Mouse (Mus musculus): Measurements from ENCODE around the gene Pdcd5. TPM values are rescaled to one million over a fixed set of nuclear protein-coding genes. Genes with fewer than 3 reads are reported as not detected.
A peak's percentile ranks its signal among the peaks of the same experiment; 100 is the strongest.

The Pdcd5 gene
- total RNA-seq, 2 experiments from 2014 or later, result 109 to 122 TPM

DNA sequence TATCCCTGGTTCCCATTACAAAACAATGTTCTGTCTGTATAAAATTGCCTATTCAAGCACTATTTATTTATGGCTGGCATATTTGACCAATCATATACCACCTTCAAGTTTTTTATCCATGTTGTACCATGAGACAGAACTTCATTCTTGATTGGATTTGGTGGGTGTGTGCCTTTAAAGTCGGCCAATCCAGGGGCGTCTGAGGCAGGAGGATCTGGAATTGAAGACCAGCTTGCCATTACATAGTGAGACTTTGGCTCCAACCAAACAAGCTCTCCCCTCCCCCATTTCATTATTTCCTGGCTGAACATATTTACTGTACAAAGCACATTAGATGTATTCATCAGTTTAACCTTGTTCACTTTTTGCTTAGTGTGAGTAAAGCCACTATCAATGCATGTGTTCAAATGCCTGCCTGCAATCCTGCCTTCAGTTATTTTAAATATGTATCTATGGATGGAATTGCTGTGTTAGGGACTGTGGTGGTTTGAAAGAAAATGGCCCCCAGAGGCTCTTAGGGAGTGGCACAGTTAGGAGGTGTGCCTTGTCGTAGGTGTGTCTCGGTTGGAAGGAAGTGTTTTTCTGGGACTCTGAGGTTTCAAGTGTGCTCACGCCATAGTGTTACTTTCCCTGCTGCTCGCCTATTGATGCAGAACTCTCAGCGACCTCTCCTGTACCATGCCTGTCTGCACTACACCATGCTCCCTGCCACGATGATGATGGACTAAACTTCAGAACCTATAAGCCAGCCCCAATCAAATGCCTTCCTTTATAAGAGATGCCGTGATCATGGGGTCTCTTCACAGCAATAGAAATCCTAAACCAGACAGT, 1.1 kb upstream of the Pdcd5 start:
- intact Hi-C loops (cut with DNase I; ENCODE audit: low total_unique reads), result no loop called here
- no peak for DNase-seq

DNA sequence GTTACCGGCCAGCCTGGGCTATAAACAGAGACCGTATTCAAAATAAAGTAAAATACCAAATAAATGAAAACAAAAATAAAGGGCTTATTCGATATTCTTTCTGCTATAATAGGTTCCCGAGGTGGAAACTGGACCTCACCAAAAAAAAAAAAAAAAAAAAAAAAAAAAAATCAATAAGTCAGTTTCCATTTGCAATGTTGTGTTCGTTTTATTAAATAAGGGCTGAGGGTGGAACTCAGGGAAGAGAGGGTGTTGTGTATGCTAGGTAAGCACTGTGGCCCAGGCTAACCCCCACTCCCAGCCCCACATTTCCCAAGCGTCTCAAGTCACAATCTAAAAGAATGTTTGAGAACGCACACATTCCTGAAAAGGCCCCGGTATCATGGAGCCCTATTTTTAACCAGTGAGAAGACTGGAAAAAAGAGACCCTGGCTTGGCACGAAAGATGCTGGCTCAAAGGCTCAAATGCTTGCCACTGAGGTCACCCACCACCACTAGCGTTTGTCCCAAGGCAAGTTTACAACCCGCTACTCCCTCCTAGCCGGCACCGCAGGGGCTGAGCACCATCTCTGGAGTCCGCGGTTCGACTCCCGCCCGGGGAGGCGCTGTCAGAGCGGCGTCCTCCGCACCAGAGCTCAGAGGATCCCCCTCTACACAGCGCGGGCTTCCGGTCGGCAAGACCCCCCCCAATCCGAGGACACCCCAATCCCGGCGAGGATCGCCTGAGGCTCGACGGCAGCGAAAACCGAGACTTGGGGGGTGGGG, 822 bp downstream of the Pdcd5 start:
- intact Hi-C loops (cut with DNase I; ENCODE audit: low total_unique reads), result no loop called here
- no peak for DNase-seq

DNA sequence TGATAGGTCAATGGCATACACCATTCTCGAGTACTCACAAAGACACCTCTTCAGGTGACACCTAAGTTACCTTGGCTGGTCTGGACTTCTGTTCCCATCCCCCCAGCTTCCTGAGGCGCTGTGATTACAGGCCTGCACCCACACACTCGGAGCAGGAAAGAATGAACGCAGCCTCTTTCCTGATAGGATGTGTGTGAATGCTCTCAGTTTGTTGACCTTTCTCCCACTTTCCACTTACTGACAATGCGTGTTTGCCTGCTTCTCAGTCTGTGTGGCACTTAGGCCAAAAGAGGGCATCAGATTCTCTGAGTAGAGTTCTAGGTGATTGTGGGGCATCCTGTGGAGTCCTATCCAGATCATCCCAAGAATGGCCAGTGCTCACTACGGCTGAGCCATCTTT, 7.2 kb downstream of the Pdcd5 start:
- intact Hi-C loops (cut with DNase I; ENCODE audit: low total_unique reads), result no loop called here
- DNase-seq, result no peak

DNA sequence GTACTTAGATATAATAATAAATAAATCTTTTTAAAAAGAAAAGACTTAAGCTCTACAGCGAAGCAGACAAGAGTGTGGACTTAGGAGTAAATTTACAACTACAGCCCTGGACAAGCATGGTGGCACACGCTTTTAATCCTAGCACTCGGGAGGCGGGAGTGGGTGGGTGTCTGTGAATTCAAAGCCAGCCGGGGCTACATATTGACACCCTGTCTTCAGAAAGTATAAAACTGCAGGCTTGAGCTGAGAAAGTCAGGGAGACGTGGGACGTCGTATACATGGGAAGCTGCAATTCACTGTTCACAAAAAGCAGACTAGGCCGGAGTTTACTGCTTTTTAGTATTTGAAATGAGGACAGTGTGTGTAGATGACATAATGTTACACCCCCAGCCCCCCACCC, 10.4 kb downstream of the Pdcd5 start:
- DNase-seq, result no peak
- intact Hi-C loops (cut with DNase I; ENCODE audit: low total_unique reads), result loop anchor here (5.0 to 10.0 kb wide), 2 partner anchors 55 to 82 kb away; partner anchors contain the start of gene Nudt19

DNA sequence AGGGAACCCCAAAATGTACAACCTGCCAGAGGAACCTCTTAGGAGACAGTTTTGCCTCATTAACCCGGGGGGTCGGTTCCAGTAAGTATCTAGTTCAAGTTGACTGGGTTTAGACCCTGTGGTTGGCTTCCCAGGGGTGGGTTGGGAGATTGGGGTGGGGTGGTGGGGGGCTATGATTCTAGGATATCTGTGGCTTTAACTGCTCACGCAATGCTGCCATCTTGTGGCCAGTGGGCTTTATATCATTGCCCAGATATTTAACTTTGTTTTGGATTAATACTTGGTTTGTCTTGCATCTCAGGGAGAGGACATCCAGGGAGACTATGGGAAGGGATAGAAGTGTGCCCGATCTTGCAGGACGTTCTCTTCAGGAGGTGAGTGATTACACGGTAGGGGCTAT, 11.1 kb downstream of the Pdcd5 start:
- intact Hi-C loops (cut with DNase I; ENCODE audit: low total_unique reads), result loop anchor here (5.0 to 10.0 kb wide), 2 partner anchors 54 to 81 kb away; partner anchors contain the start of gene Nudt19
- DNase-seq, result no peak

DNA sequence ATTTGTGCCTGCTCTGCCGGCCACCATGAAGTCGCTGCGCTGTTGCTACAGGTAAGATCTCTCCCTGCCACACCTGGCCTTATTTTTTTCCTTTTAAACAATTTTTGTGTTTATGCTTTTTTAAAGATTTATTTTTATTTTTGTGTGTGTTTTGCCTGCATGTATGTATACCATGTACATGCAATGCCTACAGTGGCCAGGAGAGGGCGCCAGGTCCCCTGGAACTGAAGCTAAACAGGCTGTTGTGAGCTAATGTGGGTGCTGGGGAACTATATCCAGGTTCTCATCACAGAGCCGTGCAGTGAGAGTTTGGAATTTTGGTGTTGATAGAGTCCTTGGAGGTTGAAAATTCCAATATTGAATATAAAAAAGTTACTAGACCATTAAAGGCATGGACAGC, 18.8 kb downstream of the Pdcd5 start:
- intact Hi-C loops (cut with DNase I; ENCODE audit: low total_unique reads), result no loop called here
- peak; percentile 16 for DNase-seq

DNA sequence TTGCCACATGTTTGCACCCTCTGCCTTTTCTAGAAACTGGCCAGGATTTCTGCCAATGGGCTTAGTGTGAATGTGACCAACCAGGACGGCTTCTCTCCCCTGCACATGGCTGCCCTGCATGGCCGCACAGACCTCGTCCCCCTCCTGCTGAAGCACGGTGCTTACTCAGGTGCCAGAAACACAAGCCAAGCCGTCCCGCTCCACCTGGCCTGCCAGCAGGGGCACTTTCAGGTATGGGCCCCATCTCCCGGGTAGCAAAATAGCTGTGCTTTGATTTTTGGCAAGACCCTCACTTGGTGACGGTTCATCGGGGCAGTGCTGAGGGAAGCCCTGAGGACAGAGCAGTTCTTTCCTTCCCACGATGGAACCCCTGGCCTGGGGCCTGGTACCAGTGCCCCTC, 19.9 kb downstream of the Pdcd5 start:
- intact Hi-C loops (cut with DNase I; ENCODE audit: low total_unique reads), result no loop called here
- no peak for DNase-seq

DNA sequence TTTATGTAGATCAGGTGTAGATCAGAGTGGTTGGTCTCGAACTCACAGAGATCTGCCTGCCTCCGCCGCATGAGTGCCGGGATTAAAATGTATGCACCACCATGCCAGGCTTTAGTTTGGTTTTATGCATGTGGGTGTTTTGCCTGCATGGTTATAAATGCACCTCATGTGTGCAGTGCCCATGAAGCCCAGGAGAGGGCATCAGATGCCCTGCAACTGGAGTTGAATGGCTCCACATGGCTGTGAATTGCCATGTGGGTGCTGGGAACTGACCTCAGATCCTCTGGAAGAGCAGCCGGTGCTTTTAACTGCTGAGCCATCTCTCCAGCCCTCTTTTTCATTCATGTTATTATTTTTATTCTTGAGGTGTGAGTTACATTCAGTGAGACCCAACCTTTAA, 21.3 kb downstream of the Pdcd5 start:
- DNase-seq, result no peak
- intact Hi-C loops (cut with DNase I; ENCODE audit: low total_unique reads), result no loop called here

DNA sequence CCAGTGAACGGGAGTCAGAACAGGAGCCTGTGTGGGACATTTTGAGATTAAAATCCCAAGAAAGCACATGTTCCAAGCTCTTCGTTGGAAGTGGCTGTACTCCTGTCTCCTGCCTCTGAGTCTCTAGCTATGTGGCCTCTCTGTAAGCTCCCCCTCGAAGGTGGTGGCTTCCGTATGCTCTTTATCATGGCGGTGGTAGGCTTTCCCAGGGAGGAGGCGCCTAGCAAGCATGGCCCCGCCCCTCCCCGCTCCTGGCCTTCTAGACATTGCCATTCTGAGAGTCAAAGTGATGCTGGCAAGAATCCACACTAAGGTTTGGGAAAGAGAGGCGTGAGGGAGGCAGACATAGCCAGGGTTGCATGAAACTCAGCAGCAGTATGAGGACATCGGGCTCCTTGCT, 24.7 kb downstream of the Pdcd5 start:
- intact Hi-C loops (cut with DNase I; ENCODE audit: low total_unique reads), result no loop called here
- DNase-seq, result no peak

DNA sequence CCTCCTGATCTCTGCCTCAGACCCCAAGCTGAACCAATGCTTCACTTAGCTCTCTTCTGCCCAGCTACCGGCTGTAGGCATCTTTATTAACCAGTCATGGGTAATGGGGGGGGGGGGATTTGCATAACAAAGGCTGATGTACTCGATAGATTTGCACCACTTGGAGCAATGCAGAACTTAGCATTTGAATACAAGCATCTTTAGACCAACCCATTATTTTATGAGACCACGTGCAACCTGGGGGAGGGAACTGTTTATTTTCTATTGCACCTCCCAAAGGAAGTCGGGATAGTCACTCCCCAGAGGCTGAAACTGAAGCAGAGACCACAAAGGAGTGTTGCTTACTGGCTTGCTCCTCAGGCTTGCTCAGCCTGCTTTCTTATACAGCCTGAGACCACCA, 29.8 kb downstream of the Pdcd5 start:
- no peak for DNase-seq
- intact Hi-C loops (cut with DNase I; ENCODE audit: low total_unique reads), result no loop called here

DNA sequence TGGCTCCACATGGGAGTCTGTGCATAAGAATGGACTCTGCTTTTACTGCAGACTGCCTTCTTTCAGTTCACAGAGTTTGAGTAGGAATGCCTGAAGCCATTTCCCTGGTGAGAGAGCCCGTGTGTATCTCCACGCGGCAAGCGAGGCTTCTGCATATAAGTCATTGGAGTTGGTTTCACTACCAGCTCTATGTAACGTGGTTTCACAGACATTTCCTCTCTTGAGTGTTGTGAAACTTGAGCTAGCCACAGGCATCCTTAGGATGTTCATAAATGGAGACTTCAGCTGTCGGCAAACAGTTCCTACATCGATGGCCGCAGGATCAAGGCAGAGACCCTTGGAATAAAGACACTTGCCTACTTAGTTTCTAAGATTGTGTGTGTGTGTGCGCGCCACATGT, 38.1 kb downstream of the Pdcd5 start:
- intact Hi-C loops (cut with DNase I; ENCODE audit: low total_unique reads), result no loop called here
- no peak for DNase-seq

DNA sequence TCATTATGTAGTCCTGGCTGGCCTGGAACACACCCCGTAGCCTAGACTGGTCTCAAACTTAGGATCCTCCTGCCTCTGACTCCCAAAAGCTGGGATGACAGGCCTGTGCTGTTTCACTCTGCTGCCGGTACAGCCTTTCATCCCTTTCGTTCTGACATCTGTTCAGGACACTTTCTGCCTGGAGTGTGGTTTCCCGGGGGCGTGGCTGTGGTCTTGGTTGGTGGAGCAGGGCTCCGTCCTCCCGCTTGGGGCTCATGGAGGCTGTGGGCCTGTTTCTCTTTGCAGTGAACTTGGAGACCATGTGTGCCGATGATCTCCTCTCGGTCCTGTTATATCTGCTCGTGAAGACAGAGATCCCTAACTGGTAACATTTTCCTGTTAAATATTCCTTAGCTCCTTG, 40.5 kb downstream of the Pdcd5 start:
- no peak for DNase-seq
- intact Hi-C loops (cut with DNase I; ENCODE audit: low total_unique reads), result no loop called here

DNA sequence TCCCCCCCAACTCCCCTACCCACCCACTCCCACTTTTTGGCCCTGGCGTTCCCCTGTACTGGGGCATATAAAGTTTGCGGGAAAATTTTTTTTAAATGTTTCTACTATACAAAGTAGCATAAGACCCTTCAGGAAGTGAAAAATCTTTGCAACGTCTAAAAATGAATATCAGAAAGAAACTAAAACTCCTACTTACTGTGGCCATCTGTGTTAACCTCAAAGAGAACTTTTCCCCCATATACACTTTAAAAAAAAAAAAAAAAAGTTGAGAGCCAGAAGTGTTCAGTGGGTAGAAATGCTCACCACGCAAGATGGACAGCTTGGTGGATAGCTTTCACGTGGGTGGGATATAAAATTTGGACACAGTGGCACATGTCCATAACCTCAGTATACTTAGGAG, 44.6 kb downstream of the Pdcd5 start:
- intact Hi-C loops (cut with DNase I; ENCODE audit: low total_unique reads), result no loop called here
- DNase-seq, result no peak

DNA sequence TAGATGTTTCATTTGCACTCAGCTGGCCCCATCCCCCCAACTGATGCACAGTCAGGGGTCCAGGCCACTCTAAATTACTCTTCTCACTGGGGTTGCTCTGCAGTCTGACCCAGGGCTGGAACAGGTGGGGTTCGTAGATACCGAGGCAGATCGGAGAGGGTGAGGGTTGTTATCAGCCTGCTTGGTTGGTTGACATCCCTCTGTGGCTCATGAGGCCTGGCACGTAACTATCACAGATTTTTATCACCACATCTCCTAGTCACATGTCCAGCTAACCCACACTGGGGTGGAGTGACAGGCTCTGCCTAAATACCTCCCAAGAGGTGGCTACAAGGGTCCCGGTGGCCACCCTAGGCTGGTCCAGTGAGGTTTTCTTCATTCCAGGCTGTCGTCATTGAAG, 46.2 kb downstream of the Pdcd5 start:
- intact Hi-C loops (cut with DNase I; ENCODE audit: low total_unique reads), result no loop called here
- DNase-seq, result no peak

DNA sequence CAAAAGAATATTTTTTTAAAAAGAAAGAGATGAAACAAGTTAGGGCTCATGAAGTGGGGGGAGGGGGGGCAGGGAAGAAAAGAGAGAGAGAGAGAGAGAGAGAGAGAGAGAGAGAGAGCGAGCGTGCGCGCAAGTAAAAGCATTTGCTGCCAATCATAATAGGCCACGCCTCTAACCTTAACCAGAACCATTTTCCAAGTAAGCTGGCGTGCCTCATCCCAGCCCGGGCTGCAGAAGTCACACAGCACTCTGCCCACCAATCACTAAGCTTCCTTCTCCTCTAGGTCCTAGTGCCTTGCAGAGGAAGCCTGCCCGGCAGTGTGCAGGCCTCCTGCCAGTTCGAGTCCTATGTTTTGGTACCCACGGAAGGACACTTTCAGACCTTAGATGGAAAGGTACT, 47.3 kb downstream of the Pdcd5 start:
- no peak for DNase-seq
- intact Hi-C loops (cut with DNase I; ENCODE audit: low total_unique reads), result no loop called here

DNA sequence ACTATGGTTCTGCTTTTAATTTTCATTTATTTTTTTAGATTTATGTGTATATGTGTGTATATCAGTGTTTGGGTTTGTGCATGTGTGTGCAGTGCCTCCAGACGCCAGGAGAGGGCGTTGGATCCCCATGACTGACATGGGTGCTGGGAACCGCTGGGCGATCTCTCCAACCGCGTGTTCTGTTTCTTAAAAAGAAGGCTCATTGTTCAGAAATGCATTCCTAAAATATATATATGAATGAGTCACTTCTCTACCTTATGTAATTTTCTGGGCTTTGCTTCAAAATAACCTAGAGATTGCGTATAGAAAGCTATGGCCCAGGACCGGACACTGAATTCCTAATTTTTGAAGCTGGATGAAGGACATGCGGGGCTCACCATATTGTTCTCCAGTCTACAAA, 47.8 kb downstream of the Pdcd5 start:
- intact Hi-C loops (cut with DNase I; ENCODE audit: low total_unique reads), result no loop called here
- DNase-seq, result no peak

DNA sequence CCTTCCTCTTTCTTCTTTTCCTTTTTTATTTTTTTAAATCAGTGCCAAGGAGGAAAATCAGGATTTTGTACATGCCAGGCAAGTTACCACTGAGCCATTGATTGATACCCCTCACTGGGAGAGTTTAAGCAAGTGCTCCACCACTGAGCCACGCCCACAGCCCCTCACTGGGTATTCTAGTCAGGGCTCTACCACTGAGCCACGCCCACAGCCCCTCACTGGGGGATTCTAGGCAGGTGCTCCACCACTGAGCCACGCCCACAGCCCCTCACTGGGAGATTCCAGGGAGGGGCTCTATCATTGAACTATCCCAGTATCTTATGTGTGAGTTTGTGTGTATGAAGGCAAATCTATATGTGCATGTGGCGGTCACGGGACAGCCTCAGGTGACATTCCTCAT, 53.0 kb downstream of the Pdcd5 start:
- intact Hi-C loops (cut with DNase I; ENCODE audit: low total_unique reads), result no loop called here
- no peak for DNase-seq
